Mouse (Mus musculus) bone marrow macrophage, adult 2 months (primary cell): ENCODE data around the gene Wdr24. TPM values are rescaled to one million over a fixed set of nuclear protein-coding genes. Genes with fewer than 3 reads are reported as not detected.

Source experiments
- H3K27ac ChIP-seq: 2 replicates; pipeline ENCODE4 v1.5.1; 2012; ENCODE audit warnings: low read depth, low read length; ENCODE audit not compliant: insufficient read depth
- H3K4me1 ChIP-seq: 2 replicates; pipeline ENCODE4 v1.6.1; 2012; ENCODE audit warnings: low read length; ENCODE audit not compliant: control insufficient read depth, insufficient read depth
- H3K4me3 ChIP-seq: 2 replicates; pipeline ENCODE4 v1.5.1; 2012; ENCODE audit warnings: mild to moderate bottlenecking, low read length, moderate library complexity; ENCODE audit not compliant: insufficient read depth
- CTCF ChIP-seq: IDR thresholded peaks from 2 replicates; pipeline ENCODE4 v1.5.1; 2012; ENCODE audit warnings: low read depth, mild to moderate bottlenecking, low read length, moderate library complexity
- POLR2A ChIP-seq: IDR thresholded peaks from 2 replicates; pipeline ENCODE4 v1.6.1; 2012; ENCODE audit warnings: mild to moderate bottlenecking, low read depth, low read length, borderline replicate concordance
- polyA plus RNA-seq: library from polyadenylated mRNA; stranded (reverse); fragments of >200 nt; gene quantifications from 2 replicates; pipeline ENCODE4 v1.2.4, GENCODE M21; 2012; ENCODE audit not compliant: missing spikeins, insufficient read depth, insufficient read length

Gene Wdr24
- polyA plus RNA-seq, 1 experiment: 14.0 TPM

DNA sequence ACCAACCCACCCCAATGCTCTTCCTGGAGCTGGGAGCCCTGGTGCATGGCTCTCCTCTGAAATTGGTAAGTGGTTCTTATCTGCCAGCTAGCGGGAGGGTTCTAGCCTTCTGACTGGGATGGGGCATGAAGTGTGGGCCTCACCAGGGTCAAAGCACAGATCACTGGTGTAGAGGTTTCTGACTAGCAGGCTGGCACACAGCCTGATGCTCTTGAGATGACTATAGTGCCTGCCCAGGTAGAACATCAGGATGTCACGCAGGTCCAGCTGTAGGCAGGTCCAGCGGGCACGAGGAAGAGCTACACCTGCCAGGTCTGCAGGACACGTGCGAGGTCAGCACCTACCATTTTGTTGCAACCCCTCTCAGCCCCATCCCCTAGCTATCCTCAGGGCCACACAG lies 36.8 kb downstream of the Wdr24 start:
- peak overlapping the region; percentile 69; the same call in 1 of the 2 replicates for H3K4me3 ChIP-seq

DNA sequence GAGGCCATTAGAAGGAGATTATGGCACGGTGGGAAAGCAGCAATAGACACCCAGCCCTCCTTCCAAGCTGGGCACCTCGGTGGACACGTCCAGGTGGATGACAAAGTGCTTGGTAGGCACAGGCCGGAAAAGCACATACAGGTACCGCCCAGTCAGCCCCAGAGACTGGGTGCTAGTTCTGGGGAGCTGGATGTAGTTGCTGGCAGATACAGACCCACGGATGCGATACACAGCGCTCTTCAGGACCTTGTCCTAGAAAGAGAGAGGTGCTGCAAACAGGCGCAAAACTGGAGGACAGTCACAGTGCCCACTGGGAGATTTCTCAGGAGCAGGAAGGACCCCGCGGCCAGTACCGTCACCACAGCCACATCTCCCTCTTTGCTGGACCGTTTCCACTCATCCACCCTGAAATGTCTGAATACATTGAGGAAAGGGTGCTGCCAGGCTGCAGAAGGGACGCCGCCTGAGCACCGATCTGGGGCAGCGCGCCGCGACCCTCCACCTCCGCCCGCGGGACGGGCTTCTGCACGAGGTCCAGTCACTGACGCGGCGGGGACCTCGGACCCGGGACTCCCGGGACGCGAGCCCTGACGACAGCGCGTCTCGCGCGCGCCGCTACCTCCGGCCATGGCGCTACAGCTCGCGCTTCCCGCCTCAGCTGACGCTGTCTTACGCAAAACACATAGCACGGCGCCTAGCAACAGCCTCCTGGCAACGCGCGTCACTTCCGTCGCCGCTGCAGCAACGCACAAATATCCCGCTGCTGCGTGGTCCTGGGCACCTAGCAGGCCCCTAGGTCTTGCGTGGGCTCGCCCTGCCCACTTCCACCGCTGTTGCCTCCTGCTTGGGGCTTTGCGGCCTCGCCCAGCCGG lies 37.6 kb downstream of the Wdr24 start, which contains the start of gene Wdr90:
Gene Wdr90 (minus strand): TSS at position 670 of the 872 bp plus-strand sequence.
- TF ChIP-seq CTCF (no peak), POLR2A (no peak)
- H3K4me3 ChIP-seq: peak within 1 kb of the TSS; percentile 69
- 0 out of 2 replicates have a peak, but pooled peaks cover 5% of the 10 kb centered on the region for H3K4me1 ChIP-seq
- peak within 1 kb of the TSS; percentile 3 for H3K27ac ChIP-seq

More for the DNA sequence above, 36.8 kb downstream of the Wdr24 start:
- H3K27ac ChIP-seq: no peak overlapping the region
- TF ChIP-seq CTCF (no peak), POLR2A (no peak)
- H3K4me1 ChIP-seq: 0 out of 2 replicates have a peak, but pooled peaks cover 5% of the 10 kb centered on the region

- Histone ChIP-seq H3K4me3 (peak overlapping the region; percentile 69), H3K4me1 (peaks cover 9% of the 10 kb centered on the region), H3K27ac (peak overlapping the region; percentile 3)
- TF ChIP-seq CTCF (no peak), POLR2A (no peak)
These were observed 38.5 kb downstream of the Wdr24 start for GRCm38 (mm10) chr17:25861704-25862612.

GRCm38 (mm10) chr17:25863681-25864080 lies 40.3 kb downstream of the Wdr24 start:
- H3K27ac ChIP-seq: no peak overlapping the region

DNA sequence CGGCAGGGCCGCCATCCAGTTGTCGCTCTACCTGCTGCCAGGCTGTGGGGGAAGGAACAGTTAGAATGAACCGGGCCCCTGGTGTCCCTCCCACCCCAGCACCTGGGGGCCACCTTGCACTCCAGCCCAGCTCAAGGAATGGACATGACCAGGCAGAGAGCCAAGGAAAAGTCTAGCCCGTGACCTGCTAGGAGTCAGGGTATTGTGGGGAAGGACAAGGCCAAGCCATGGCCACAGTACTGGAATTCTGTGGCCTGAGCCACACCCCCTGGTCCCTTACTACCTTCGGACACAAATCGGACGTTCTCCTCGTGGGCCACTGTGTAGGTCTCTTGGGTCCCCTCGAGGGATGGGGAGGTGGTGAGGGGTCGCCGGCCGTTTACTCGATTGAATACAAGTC lies 40.9 kb downstream of the Wdr24 start:
- Histone ChIP-seq H3K27ac (no peak overlapping the region), H3K4me1 (peaks cover 15% of the 10 kb centered on the region), H3K4me3 (no peak overlapping the region)
- TF ChIP-seq POLR2A: no peak
- no peak for TF ChIP-seq CTCF

More at GRCm38 (mm10) chr17:25863681-25864080, 40.3 kb downstream of the Wdr24 start:
- Histone ChIP-seq H3K4me1 (peaks cover 10% of the 10 kb centered on the region), H3K4me3 (no peak overlapping the region)
- no peak for TF ChIP-seq POLR2A
- no peak for TF ChIP-seq CTCF

GRCm38 (mm10) chr17:25865288-25865687 lies 41.9 kb downstream of the Wdr24 start:
- no peak for TF ChIP-seq POLR2A
- TF ChIP-seq CTCF: no peak
- no peak overlapping the region for H3K4me3 ChIP-seq
- H3K27ac ChIP-seq: no peak overlapping the region
- peaks cover 15% of the 10 kb centered on the region for H3K4me1 ChIP-seq

DNA sequence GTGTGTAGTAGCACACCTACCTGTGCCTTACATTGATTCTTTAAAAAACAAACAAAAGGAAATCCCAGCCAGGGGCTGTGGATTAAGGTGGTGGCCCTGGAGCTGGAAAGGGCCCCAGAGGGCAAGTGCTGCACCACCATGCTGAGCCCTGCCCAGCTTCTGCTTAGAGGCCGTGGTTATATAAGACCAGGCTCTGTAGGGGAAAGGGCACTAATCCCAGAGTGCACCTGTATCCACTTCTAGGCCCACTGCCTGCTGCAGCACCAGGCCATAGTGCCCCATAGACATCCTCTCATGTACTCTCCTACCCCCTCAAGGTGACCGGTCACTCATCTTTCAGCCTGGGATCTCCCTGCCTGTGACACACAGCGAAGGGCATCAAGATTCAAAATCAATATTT lies 42.7 kb downstream of the Wdr24 start:
- H3K4me3 ChIP-seq: no peak overlapping the region
- H3K27ac ChIP-seq: no peak overlapping the region
- H3K4me1 ChIP-seq: peaks cover 10% of the 10 kb centered on the region
- TF ChIP-seq CTCF (no peak), POLR2A (no peak)

GRCm38 (mm10) chr17:25867509-25867835 lies 44.0 kb downstream of the Wdr24 start:
- H3K27ac ChIP-seq: peak overlapping the region; percentile 27
- H3K4me1 ChIP-seq: peaks cover 13% of the 10 kb centered on the region

DNA sequence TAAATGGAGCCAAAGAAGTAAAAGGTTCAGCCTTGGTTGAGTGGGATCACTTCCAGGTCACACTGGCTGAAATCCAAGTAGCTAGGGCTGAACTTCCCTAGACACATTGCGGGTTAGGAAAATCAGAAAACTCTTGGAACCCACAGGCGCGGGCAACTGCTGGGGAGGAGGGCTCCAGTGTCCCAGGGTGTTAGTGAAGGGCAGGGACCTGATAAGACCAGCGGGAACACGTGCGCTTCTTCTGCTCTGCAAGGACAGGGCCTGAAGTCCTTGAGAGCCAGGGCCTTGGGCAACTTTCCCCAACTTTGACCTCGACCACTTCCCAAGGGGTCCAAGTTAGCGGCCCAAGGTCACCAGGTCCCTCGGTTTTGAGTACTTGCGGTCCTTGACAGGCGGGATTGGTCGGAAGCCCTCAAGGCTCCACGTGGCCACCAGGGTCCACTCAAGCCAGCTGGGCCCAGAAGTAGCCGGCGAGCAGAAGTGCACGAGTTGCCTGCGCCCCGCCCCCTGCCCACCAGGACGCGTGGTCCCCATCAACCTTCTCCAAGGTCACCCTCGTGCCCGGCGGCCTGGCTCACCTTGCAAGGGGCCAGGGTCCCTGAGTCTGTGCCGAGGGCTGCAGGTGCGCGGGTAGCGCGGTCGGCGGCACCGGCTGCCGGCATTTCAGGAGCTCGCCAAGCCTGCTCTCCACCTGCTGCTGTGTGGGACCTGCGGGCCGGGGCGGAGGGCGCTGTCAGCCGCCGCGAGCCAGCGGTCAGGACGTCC lies 44.6 kb downstream of the Wdr24 start:
- H3K27ac ChIP-seq: peak overlapping the region; percentile 27
- TF ChIP-seq POLR2A: no peak
- TF ChIP-seq CTCF: no peak
- H3K4me1 ChIP-seq: peaks cover 13% of the 10 kb centered on the region
- peak overlapping the region; percentile 81 for H3K4me3 ChIP-seq

More at GRCm38 (mm10) chr17:25867509-25867835, 44.0 kb downstream of the Wdr24 start:
- no peak for TF ChIP-seq POLR2A
- no peak for TF ChIP-seq CTCF
- peak overlapping the region; percentile 81 for H3K4me3 ChIP-seq
